ENCODE assay signal across 22 mouse cellular contexts in the genomic region with DNA sequence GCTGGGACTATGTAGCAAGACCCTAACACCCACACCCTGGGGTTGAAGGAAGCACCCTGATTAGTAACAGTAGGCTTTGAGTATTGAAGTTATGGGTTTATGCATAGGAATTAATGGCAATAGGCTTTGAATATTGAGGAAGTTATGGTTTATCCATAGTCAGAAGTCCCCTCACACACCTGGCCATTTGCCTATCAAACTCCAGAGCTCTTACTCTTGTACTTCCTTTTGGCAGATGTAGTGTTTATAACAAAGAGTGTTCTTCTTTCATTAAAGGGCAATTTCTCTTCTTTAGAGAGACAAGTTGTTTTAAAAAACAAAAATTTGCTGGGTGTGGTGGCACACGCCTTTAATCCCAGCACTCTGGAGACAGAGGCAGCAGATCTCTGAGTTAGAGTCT.
A peak's percentile ranks its signal among the peaks of the same experiment; 100 is the strongest.
DNase-seq lines count a peak whose midpoint lies in the region; ATAC-seq and TF ChIP-seq lines count a peak whose summit lies in the region.
"Had no signal": no experiment of that assay in that cellular context is flagged by ENCODE, and none has a peak within 500 bp of the region (broad histone marks: within the 10 kb centered on the region; RNA-seq: fewer than 3 reads in every experiment).

No protein-coding gene starts in this region.

- intact Hi-C loops in left cerebral cortex, postnatal 4 days (cut with DNase I) = no loop called here

- H3K9me3 ChIP-seq in liver, embryonic 12.5 days (replicated peaks) = peaks cover 5% of the 10 kb centered on the region; the same call in 1 of the 2 replicates
- H3K9me3 ChIP-seq in liver, embryonic 14.5 days (ENCODE audit: control insufficient read depth, low read length) = no peaks in the 10 kb centered on the region
- H3K9me3 ChIP-seq in liver, embryonic 16.5 days (replicated peaks; ENCODE audit: control insufficient read depth, low read length) = no peaks in the 10 kb centered on the region
- H3K9me3 ChIP-seq: embryonic facial prominence, embryonic 10.5 days; embryonic facial prominence, embryonic 12.5 days; forebrain, embryonic 13.5 days; forebrain, embryonic 15.5 days had no signal

- peaks cover 9% of the 10 kb centered on the region for H3K36me3 ChIP-seq in liver, embryonic 12.5 days
- no peaks in the 10 kb centered on the region for H3K36me3 ChIP-seq in liver, embryonic 14.5 days (replicated peaks; ENCODE audit: control insufficient read depth, insufficient read depth, low read depth)
- no peaks in the 10 kb centered on the region for H3K36me3 ChIP-seq in liver, embryonic 16.5 days (ENCODE audit: control insufficient read depth, insufficient read depth)
- H3K36me3 ChIP-seq: embryonic facial prominence, embryonic 12.5 days; forebrain, embryonic 15.5 days had no signal

- no peak for ATAC-seq in liver, embryonic 12.5 days
- no peak for ATAC-seq in liver, embryonic 14.5 days (ENCODE audit: insufficient read depth)
- ATAC-seq in liver, embryonic 16.5 days (ENCODE audit: low read depth) = no peak
- ATAC-seq: activated CD4-positive, CD25-positive, alpha-beta regulatory T cell, adult 4 months; forebrain, embryonic 13.5 days; forebrain, embryonic 15.5 days; Patski had no signal

- 77% methylated on average over 1 of the region's 1 CpGs for WGBS in liver, embryonic 12.5 days (ENCODE audit: insufficient replicate concordance)
- WGBS in liver, embryonic 14.5 days (ENCODE audit: insufficient replicate concordance) = 46% methylated on average over 1 of the region's 1 CpGs
- WGBS in liver, embryonic 16.5 days (ENCODE audit: insufficient replicate concordance) = 60% methylated on average over 1 of the region's 1 CpGs

- H3K27ac ChIP-seq in liver, embryonic 12.5 days = peak overlapping the region; percentile 74; the same call in 1 of the 2 replicates
- peak overlapping the region; percentile 43; the same call in 1 of the 2 replicates for H3K27ac ChIP-seq in liver, embryonic 14.5 days
- peak overlapping the region; percentile 67 for H3K27ac ChIP-seq in liver, embryonic 16.5 days (ENCODE audit: low read length)
- H3K27ac ChIP-seq: embryonic facial prominence, embryonic 10.5 days; embryonic facial prominence, embryonic 12.5 days; forebrain, embryonic 13.5 days; forebrain, embryonic 15.5 days had no signal

- H3K4me2 ChIP-seq in liver, embryonic 12.5 days = no peak overlapping the region
- H3K4me2 ChIP-seq in liver, embryonic 14.5 days (ENCODE audit: low read depth) = no peak overlapping the region
- H3K4me2 ChIP-seq in liver, embryonic 16.5 days (ENCODE audit: low read depth, low read length) = no peak overlapping the region
- H3K4me2 ChIP-seq: embryonic facial prominence, embryonic 12.5 days; forebrain, embryonic 13.5 days; forebrain, embryonic 15.5 days had no signal

- no peak overlapping the region for H3K4me3 ChIP-seq in liver, embryonic 12.5 days
- no peak overlapping the region for H3K4me3 ChIP-seq in liver, embryonic 14.5 days (ENCODE audit: insufficient read depth in 1 of 2, low read depth in 2 of 2, low read length in 2 of 2)
- H3K4me3 ChIP-seq in liver, embryonic 16.5 days (ENCODE audit: low read depth, low read length) = no peak overlapping the region
- H3K4me3 ChIP-seq: embryonic facial prominence, embryonic 10.5 days; embryonic facial prominence, embryonic 12.5 days; forebrain, embryonic 13.5 days; forebrain, embryonic 15.5 days had no signal

- TF ChIP-seq CTCF in liver, embryonic 14.5 days (IDR thresholded peaks at IDR 0.05; ENCODE audit: low read depth) = no peak

- no peak for DNase-seq in liver
- DNase-seq in A20 (ENCODE audit: low read depth, low spot score) = peak; percentile 18
- no peak for DNase-seq in liver, embryonic 14.5 days (ENCODE audit: low read depth in 3 of 3, low spot score in 3 of 3)
- DNase-seq in lung, postnatal 4 days = no peak
- no peak for DNase-seq in left cerebral cortex, postnatal 4 days
- no peak for DNase-seq in frontal cortex, postnatal 25 days (ENCODE audit: low spot score in 2 of 2)
- DNase-seq: adrenal gland, adult 8-10 months; adrenal gland, postnatal 14 days; adrenal gland, postnatal 36 days; cerebellum, adult 11-12 months; cerebellum, adult 2 months; cerebellum, adult 9-10 months; cerebellum, postnatal 10 days; cerebellum, postnatal 25 days had no signal

- no peak for TF ChIP-seq EP300 in liver, embryonic 14.5 days (IDR thresholded peaks at IDR 0.05; ENCODE audit: low read depth)

- H3K4me1 ChIP-seq in liver, embryonic 12.5 days = peaks cover 51% of the 10 kb centered on the region
- H3K4me1 ChIP-seq in liver, embryonic 14.5 days (replicated peaks; ENCODE audit: control insufficient read depth in 2 of 2, insufficient read depth in 2 of 2, low read length in 1 of 2) = peaks cover 40% of the 10 kb centered on the region in 2 experiments
- H3K4me1 ChIP-seq in liver, embryonic 16.5 days (ENCODE audit: control insufficient read depth, low read depth, low read length) = peaks cover 37% of the 10 kb centered on the region
- H3K4me1 ChIP-seq: embryonic facial prominence, embryonic 10.5 days; embryonic facial prominence, embryonic 12.5 days; forebrain, embryonic 13.5 days; forebrain, embryonic 15.5 days had no signal

- peak overlapping the region; percentile 17 for H3K9ac ChIP-seq in liver, embryonic 12.5 days
- H3K9ac ChIP-seq in liver, embryonic 14.5 days (replicated peaks) = no peak overlapping the region
- H3K9ac ChIP-seq in liver, embryonic 16.5 days (ENCODE audit: low read depth, low read length) = no peak overlapping the region
- H3K9ac ChIP-seq: embryonic facial prominence, embryonic 12.5 days; forebrain, embryonic 13.5 days; forebrain, embryonic 15.5 days had no signal

- H3K27me3 ChIP-seq in liver, embryonic 12.5 days (replicated peaks) = no peaks in the 10 kb centered on the region
- H3K27me3 ChIP-seq in liver, embryonic 14.5 days (ENCODE audit: control insufficient read depth, insufficient read depth, low read length) = no peaks in the 10 kb centered on the region
- H3K27me3 ChIP-seq in liver, embryonic 16.5 days (ENCODE audit: control insufficient read depth, insufficient read depth, low read depth, low read length) = no peaks in the 10 kb centered on the region
- H3K27me3 ChIP-seq: embryonic facial prominence, embryonic 12.5 days; forebrain, embryonic 13.5 days; forebrain, embryonic 15.5 days; Patski had no signal
